19 mouse cellular contexts compared by ENCODE assay signal in the genomic region with DNA sequence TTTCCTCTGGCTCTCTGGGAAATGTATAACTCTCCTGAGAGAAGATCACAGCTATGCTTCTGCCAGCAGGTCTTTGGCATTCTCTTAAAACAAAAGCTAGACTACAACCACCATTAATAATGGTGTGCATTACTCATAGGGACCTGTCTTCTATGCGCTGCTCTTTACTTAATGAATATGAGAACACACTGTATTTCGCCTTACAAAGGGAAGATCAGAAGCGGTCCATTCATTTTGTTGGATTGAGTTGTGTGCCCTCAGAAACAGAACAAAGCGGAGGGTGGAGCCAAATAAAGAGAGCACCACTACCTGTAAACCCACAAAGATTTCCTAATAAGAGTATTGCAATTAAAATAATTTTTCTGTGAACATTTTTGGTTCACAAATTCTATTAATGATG.
"Had no signal": no experiment of that assay in that cellular context is flagged by ENCODE, and none has a peak within 500 bp of the region (broad histone marks: within the 10 kb centered on the region; RNA-seq: fewer than 3 reads in every experiment).

No protein-coding gene starts in this region.

- H3K4me1 ChIP-seq: liver, embryonic 15.5 days; midbrain, embryonic 13.5 days; midbrain, embryonic 15.5 days; neural tube, embryonic 13.5 days; neural tube, embryonic 15.5 days; stomach, embryonic 15.5 days had no signal

- H3K36me3 ChIP-seq: liver, embryonic 15.5 days; midbrain, embryonic 10.5 days; midbrain, embryonic 13.5 days; midbrain, embryonic 15.5 days; neural tube, embryonic 13.5 days; neural tube, embryonic 15.5 days; stomach, embryonic 15.5 days had no signal

- H3K27ac ChIP-seq: liver, embryonic 15.5 days; midbrain, embryonic 10.5 days; midbrain, embryonic 13.5 days; midbrain, embryonic 15.5 days; neural tube, embryonic 13.5 days; neural tube, embryonic 15.5 days; stomach, embryonic 15.5 days; stomach, postnatal 0 days had no signal

- H3K9me3 ChIP-seq: liver, embryonic 15.5 days; midbrain, embryonic 10.5 days; midbrain, embryonic 15.5 days; stomach, embryonic 15.5 days had no signal

- H3K4me2 ChIP-seq: liver, embryonic 15.5 days; lung, embryonic 14.5 days; midbrain, embryonic 13.5 days; midbrain, embryonic 15.5 days; neural tube, embryonic 13.5 days; neural tube, embryonic 15.5 days; stomach, embryonic 15.5 days had no signal

- DNase-seq: lung, adult 18-20 months; lung, embryonic 14.5 days; lung, postnatal 10 days; lung, postnatal 4 days; retina, postnatal 1 day; right cerebral cortex, adult 18-20 months; right cerebral cortex, postnatal 25 days; right cerebral cortex, postnatal 4 days; thymus, adult 2 months; thymus, postnatal 25 days had no signal

- H3K4me3 ChIP-seq: liver, embryonic 15.5 days; midbrain, embryonic 10.5 days; midbrain, embryonic 13.5 days; midbrain, embryonic 15.5 days; myocyte; neural tube, embryonic 13.5 days; neural tube, embryonic 15.5 days; stomach, embryonic 15.5 days had no signal

- H3K27me3 ChIP-seq: liver, embryonic 15.5 days; midbrain, embryonic 13.5 days; midbrain, embryonic 15.5 days; neural tube, embryonic 13.5 days; neural tube, embryonic 15.5 days; stomach, embryonic 15.5 days had no signal

- H3K9ac ChIP-seq: liver, embryonic 15.5 days; lung, embryonic 14.5 days; midbrain, embryonic 13.5 days; midbrain, embryonic 15.5 days; neural tube, embryonic 13.5 days; neural tube, embryonic 15.5 days; stomach, embryonic 15.5 days had no signal

- ATAC-seq: midbrain, embryonic 13.5 days; midbrain, embryonic 15.5 days had no signal
